Mouse (Mus musculus) kidney, adult 2 months (tissue): ENCODE measurements around the gene Slc1a4.

Source experiments
- CTCF ChIP-seq: fragments of 200-500 bp; conservative IDR thresholded peaks from 2 replicates; pipeline ENCODE4 v1.5.1; 2011; ENCODE audit warnings: low read depth, mild to moderate bottlenecking, control low read depth, low read length, moderate library complexity, mixed read lengths; ENCODE audit not compliant: insufficient read depth, insufficient read length
- POLR2A ChIP-seq: fragments of 200-500 bp; IDR thresholded peaks from one replicate; pipeline ENCODE4 v1.6.1; 2011; ENCODE audit warnings: low read depth, low read length, control low read depth

GRCm38 (mm10) chr11:20309044-20309443 lies 23.5 kb downstream of the Slc1a4 start:
- no peak for TF ChIP-seq CTCF
- TF ChIP-seq POLR2A = no peak
